Mouse (Mus musculus): Measurements from ENCODE around the gene Plxna4.

GRCm38 (mm10) chr6:32479193-32479758 lies 108.7 kb downstream of the Plxna4 start:
- TF ChIP-seq CTCF (IDR thresholded peaks at IDR 0.05; ENCODE audit: insufficient read depth, low read depth, low read length) (peak; percentile 15; the same call in 1 of the 2 replicates), POLR2A (IDR thresholded peaks at IDR 0.05; ENCODE audit: insufficient read depth, low read depth, low read length) (no peak)

Data from olfactory bulb, adult 2 months (tissue).